Mouse (Mus musculus) MEL (cell line): ENCODE data around the gene Plekhf1.

Source experiments
- CTCF ChIP-seq, 3 experiments: IDR thresholded peaks in 2 of 3; conservative IDR thresholded peaks in 1 of 3; 2 replicates each; pipeline ENCODE4 v1.5.1; 2011 to 2012; ENCODE audit warnings: low read length in 3 of 3, low read depth in 2 of 3, mild to moderate bottlenecking in 2 of 3, improper control_type of control experiment in 1 of 3, inconsistent platforms in 1 of 3, mixed read lengths in 1 of 3, moderate library complexity in 1 of 3; ENCODE audit not compliant: control insufficient read depth in 1 of 3, insufficient read depth in 1 of 3, poor library complexity in 1 of 3, severe bottlenecking in 1 of 3
- EP300 ChIP-seq, 2 experiments: IDR thresholded peaks; 2 replicates each; pipeline ENCODE4 v1.6.1; 2011; ENCODE audit warnings: improper control_type of control experiment in 2 of 2, low read length in 2 of 2, low read depth in 1 of 2, mild to moderate bottlenecking in 1 of 2
- MAZ ChIP-seq: IDR thresholded peaks from 2 replicates; pipeline ENCODE4 v1.6.1; 2012; ENCODE audit warnings: low read depth, mild to moderate bottlenecking, inconsistent platforms, low read length, improper control_type of control experiment
- POLR2A ChIP-seq, 2 experiments: IDR thresholded peaks; 2 replicates each; pipeline ENCODE4 v1.6.1; 2011 to 2012; ENCODE audit warnings: low read length in 2 of 2, mild to moderate bottlenecking in 2 of 2, control low read depth in 1 of 2, improper control_type of control experiment in 1 of 2, low read depth in 1 of 2, moderate library complexity in 1 of 2; ENCODE audit not compliant: control insufficient read depth in 1 of 2, insufficient read depth in 1 of 2, poor library complexity in 1 of 2
- TAL1 ChIP-seq: IDR thresholded peaks from 2 replicates; pipeline ENCODE4 v1.6.1; 2012; ENCODE audit warnings: mild to moderate bottlenecking, inconsistent platforms, low read length, moderate library complexity, mixed read lengths
- TCF12 ChIP-seq: IDR thresholded peaks from 2 replicates; pipeline ENCODE4 v1.6.1; 2014; ENCODE audit warnings: low read depth, mild to moderate bottlenecking, inconsistent platforms, low read length, improper control_type of control experiment, moderate library complexity

- no peak for TF ChIP-seq MAZ
- TF ChIP-seq TCF12 = no peak
- no peak for TF ChIP-seq POLR2A (IDR thresholded peaks at IDR 0.05; ENCODE audit: control insufficient read depth in 1 of 2, insufficient read depth in 1 of 2, low read depth in 1 of 2, low read length in 2 of 2, poor library complexity in 1 of 2)
- no peak for TF ChIP-seq CTCF (IDR thresholded peaks at IDR 0.05 in 2 of 3, conservative IDR thresholded peaks at IDR 0.05 in 1 of 3; ENCODE audit: control insufficient read depth in 1 of 3, insufficient read depth in 1 of 3, low read depth in 2 of 3, low read length in 3 of 3, poor library complexity in 1 of 3, severe bottlenecking in 1 of 3)
- no peak for TF ChIP-seq TAL1
- no peak for TF ChIP-seq EP300 (IDR thresholded peaks at IDR 0.05; ENCODE audit: low read depth in 1 of 2, low read length in 2 of 2)
These were observed 51.8 kb downstream of the Plekhf1 start for GRCm38 (mm10) chr7:38176056-38176455.
